Mouse (Mus musculus) CH12F3 (cell line): ENCODE data around the gene Dnal4.

Experiments
- in situ Hi-C: fragments of 300-500 bp; cut with MboI; formaldehyde crosslinking; loops from 2 replicates; pipeline ENCODE4 v1.14.3; 2020; ENCODE audit warnings: low sequenced_read_pairs

Dnal4 gene

GRCm38 (mm10) chr15:79801646-79802045 is 24.0 kb upstream of the Dnal4 start:
- in situ Hi-C loops, result no loop called here

- in situ Hi-C loops, result no loop called here
Measured at GRCm38 (mm10) chr15:79800701-79801100, 23.1 kb upstream of the Dnal4 start.

- in situ Hi-C loops, result no loop called here
Measured at GRCm38 (mm10) chr15:79798591-79798990, 20.9 kb upstream of the Dnal4 start.

- in situ Hi-C loops, result no loop called here
Measured at GRCm38 (mm10) chr15:79797680-79798079, 20.0 kb upstream of the Dnal4 start.

GRCm38 (mm10) chr15:79797096-79797495 is 19.4 kb upstream of the Dnal4 start:
- in situ Hi-C loops, result no loop called here

GRCm38 (mm10) chr15:79796256-79796655 is 18.6 kb upstream of the Dnal4 start:
- in situ Hi-C loops, result no loop called here

- in situ Hi-C loops, result no loop called here
Measured at GRCm38 (mm10) chr15:79794173-79794572, 16.5 kb upstream of the Dnal4 start.

GRCm38 (mm10) chr15:79793076-79793475 is 15.4 kb upstream of the Dnal4 start:
- in situ Hi-C loops, result no loop called here

- in situ Hi-C loops, result no loop called here
Measured at GRCm38 (mm10) chr15:79792455-79792854, 14.8 kb upstream of the Dnal4 start.

GRCm38 (mm10) chr15:79791502-79791901 is 13.9 kb upstream of the Dnal4 start:
- in situ Hi-C loops, result no loop called here

GRCm38 (mm10) chr15:79790905-79791304 is 13.3 kb upstream of the Dnal4 start:
- in situ Hi-C loops, result no loop called here

GRCm38 (mm10) chr15:79790111-79790510 is 12.5 kb upstream of the Dnal4 start:
- in situ Hi-C loops, result no loop called here

GRCm38 (mm10) chr15:79787815-79788214 is 10.2 kb upstream of the Dnal4 start:
- in situ Hi-C loops, result no loop called here

- in situ Hi-C loops, result no loop called here
Measured at GRCm38 (mm10) chr15:79785056-79785455, 7.4 kb upstream of the Dnal4 start.

GRCm38 (mm10) chr15:79775662-79776061 is 2.0 kb downstream of the Dnal4 start:
- in situ Hi-C loops, result no loop called here

- in situ Hi-C loops, result no loop called here
Measured at GRCm38 (mm10) chr15:79774117-79775027, 3.3 kb downstream of the Dnal4 start.

GRCm38 (mm10) chr15:79770629-79771240 is 6.9 kb downstream of the Dnal4 start:
- in situ Hi-C loops, result no loop called here

GRCm38 (mm10) chr15:79768302-79768701 is 9.3 kb downstream of the Dnal4 start:
- in situ Hi-C loops, result no loop called here

- in situ Hi-C loops, result no loop called here
Measured at GRCm38 (mm10) chr15:79767327-79767961, 10.2 kb downstream of the Dnal4 start.

GRCm38 (mm10) chr15:79766586-79767071 is 11.0 kb downstream of the Dnal4 start:
- in situ Hi-C loops, result no loop called here

- in situ Hi-C loops, result no loop called here
Measured at GRCm38 (mm10) chr15:79766168-79766567, 11.5 kb downstream of the Dnal4 start.

GRCm38 (mm10) chr15:79765361-79765760 is 12.3 kb downstream of the Dnal4 start:
- in situ Hi-C loops, result no loop called here
